ENCODE assay signal across 8 mouse cellular contexts in the genomic region with DNA sequence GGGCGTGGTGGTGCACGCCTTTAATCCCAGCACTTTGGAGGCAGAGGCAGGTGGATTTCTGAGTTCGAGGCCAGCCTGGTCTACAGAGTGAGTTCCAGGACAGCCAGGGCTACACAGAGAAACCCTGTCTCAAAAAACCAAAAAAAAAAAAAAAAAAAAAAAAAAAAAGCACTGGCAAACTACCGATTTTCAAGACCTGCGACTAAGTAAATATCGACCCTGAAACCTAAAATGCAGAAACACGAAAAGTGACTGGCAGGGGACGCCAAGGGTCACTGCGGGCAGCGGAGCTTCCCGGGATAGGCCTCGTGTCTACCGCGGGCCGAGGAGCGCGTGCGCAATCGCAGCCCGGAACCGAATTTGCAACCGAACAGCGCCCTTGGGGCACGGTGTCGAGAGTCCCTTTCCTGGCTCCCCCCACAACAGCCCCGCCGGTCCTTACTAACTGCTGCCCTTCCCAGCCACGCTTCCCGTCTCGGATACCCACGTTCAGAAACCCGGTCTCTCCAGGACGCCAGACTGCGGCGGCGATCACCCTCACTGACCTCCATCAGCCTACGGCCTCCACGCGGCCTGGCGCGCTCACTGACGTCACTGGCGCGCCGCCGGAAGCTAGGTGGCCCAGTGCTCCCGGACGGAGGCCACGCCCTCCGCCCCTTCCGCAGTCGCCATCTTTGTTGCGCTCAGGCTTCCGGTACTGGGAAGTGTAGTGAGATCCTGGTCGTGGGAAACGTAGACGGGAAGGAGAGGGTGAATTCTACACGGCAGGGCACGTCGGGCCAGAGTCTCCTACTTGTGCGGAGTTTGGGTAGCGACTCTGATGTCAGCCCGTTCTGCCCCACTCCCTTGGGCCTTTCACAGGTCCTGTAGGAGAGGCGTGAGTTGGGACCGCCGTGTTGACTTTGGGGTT. TPM values are rescaled to one million over a fixed set of nuclear protein-coding genes. Genes with fewer than 3 reads are reported as not detected.
A peak's percentile ranks its signal among the peaks of the same experiment; 100 is the strongest.
DNase-seq lines count a peak whose midpoint lies in the region; ATAC-seq and TF ChIP-seq lines count a peak whose summit lies in the region.

A gene (minus strand): TSS at position 590 of the 910 bp plus-strand sequence.

- H3K36me3 ChIP-seq in G1E (replicated peaks) = peaks cover 48% of the 10 kb centered on the region
- H3K36me3 ChIP-seq in forebrain, embryonic 16.5 days (ENCODE audit: control insufficient read depth, insufficient read depth) = peaks cover 15% of the 10 kb centered on the region
- H3K36me3 ChIP-seq in lung, embryonic 14.5 days (ENCODE audit: insufficient read depth) = peaks cover 37% of the 10 kb centered on the region
- peaks cover 20% of the 10 kb centered on the region for H3K36me3 ChIP-seq in thymus, adult 2 months (ENCODE audit: control insufficient read depth, insufficient read depth, low read length)

- peak within 1 kb of the TSS; percentile 71 for H3K27ac ChIP-seq in forebrain, embryonic 16.5 days (ENCODE audit: low read length)
- peak within 1 kb of the TSS; percentile 92 for H3K27ac ChIP-seq in layer of hippocampus, adult 2 months
- peak within 1 kb of the TSS; percentile 84 for H3K27ac ChIP-seq in lung, embryonic 14.5 days (ENCODE audit: low read depth)
- H3K27ac ChIP-seq in olfactory bulb, adult 2 months (ENCODE audit: insufficient read depth, low read depth, low read length) = peak within 1 kb of the TSS; percentile 92
- H3K27ac ChIP-seq in thymus, adult 2 months (ENCODE audit: control insufficient read depth, insufficient read depth, low read length) = peak within 1 kb of the TSS; percentile 62

- H3K4me3 ChIP-seq in G1E (ENCODE audit: low read depth, low read length) = peak within 1 kb of the TSS; percentile 87
- H3K4me3 ChIP-seq in forebrain, embryonic 16.5 days (replicated peaks; ENCODE audit: low read length) = peak within 1 kb of the TSS; percentile 84
- H3K4me3 ChIP-seq in layer of hippocampus, adult 2 months = peak within 1 kb of the TSS; percentile 83
- H3K4me3 ChIP-seq in lung, embryonic 14.5 days (ENCODE audit: low read depth, low read length) = peak within 1 kb of the TSS; percentile 76
- peak within 1 kb of the TSS; percentile 98 for H3K4me3 ChIP-seq in olfactory bulb, adult 2 months (ENCODE audit: insufficient read depth, low read depth, low read length)
- peak within 1 kb of the TSS; percentile 93 for H3K4me3 ChIP-seq in thymus, adult 2 months (ENCODE audit: control insufficient read depth, insufficient read depth, low read length)

- intact Hi-C loops in heart, postnatal 36 days (cut with DNase I) = loop anchor here (1.0 to 5.0 kb wide), 4 partner anchors 79 to 258 kb away; a partner anchor contains a TSS

- no peaks in the 10 kb centered on the region for H3K9me3 ChIP-seq in G1E (replicated peaks)
- H3K9me3 ChIP-seq in forebrain, embryonic 16.5 days (ENCODE audit: control insufficient read depth, low read length) = no peaks in the 10 kb centered on the region
- no peaks in the 10 kb centered on the region for H3K9me3 ChIP-seq in lung, embryonic 14.5 days (ENCODE audit: low read depth, low read length)

- ATAC-seq in G1E (ENCODE audit: extremely low read depth, insufficient number of reproducible peaks, low FRiP score, poor library complexity, severe bottlenecking) = peak; percentile 69
- peak; percentile 95 for ATAC-seq in forebrain, embryonic 16.5 days
- ATAC-seq in lung, embryonic 14.5 days (ENCODE audit: insufficient read depth) = peak; percentile 95

- H3K27me3 ChIP-seq in G1E (ENCODE audit: insufficient read depth, low read length) = no peaks in the 10 kb centered on the region
- H3K27me3 ChIP-seq in forebrain, embryonic 16.5 days (replicated peaks; ENCODE audit: control insufficient read depth, insufficient read depth, low read length) = no peaks in the 10 kb centered on the region
- H3K27me3 ChIP-seq in lung, embryonic 14.5 days (ENCODE audit: insufficient read depth, low read length) = no peaks in the 10 kb centered on the region
- no peaks in the 10 kb centered on the region for H3K27me3 ChIP-seq in thymus, adult 2 months (ENCODE audit: control insufficient read depth, insufficient read depth, low read length)

- peak within 1 kb of the TSS; percentile 58 for H3K9ac ChIP-seq in forebrain, embryonic 16.5 days (replicated peaks; ENCODE audit: low read depth, low read length)
- H3K9ac ChIP-seq in lung, embryonic 14.5 days = peak within 1 kb of the TSS; percentile 69

- peak; percentile 91 for TF ChIP-seq POLR2A in olfactory bulb, adult 2 months (IDR thresholded peaks at IDR 0.05; ENCODE audit: insufficient read depth, low read depth, low read length)
- TF ChIP-seq POLR2A in thymus, adult 2 months (IDR thresholded peaks at IDR 0.05; ENCODE audit: control insufficient read depth, extremely low read depth, insufficient read depth, low read length, poor library complexity) = peak; percentile 95

- under 1% methylated on average over 66 of the region's 66 CpGs for WGBS in forebrain, embryonic 16.5 days
- WGBS in lung, embryonic 14.5 days = under 1% methylated on average over 66 of the region's 66 CpGs
- WGBS in olfactory bulb, adult 2 months = under 1% methylated on average over 66 of the region's 66 CpGs
- under 1% methylated on average over 66 of the region's 66 CpGs for WGBS in thymus, adult 2 months

- TF ChIP-seq CTCF in G1E (IDR thresholded peaks at IDR 0.05; ENCODE audit: low read depth, low read length) = no peak
- 0 out of 2 replicates have a peak, but pooled peaks have one; percentile 5 for TF ChIP-seq CTCF in layer of hippocampus, adult 2 months (conservative IDR thresholded peaks at IDR 0.05)
- no peak for TF ChIP-seq CTCF in lung, embryonic 14.5 days (IDR thresholded peaks at IDR 0.05; ENCODE audit: low read depth)
- TF ChIP-seq CTCF in olfactory bulb, adult 2 months (IDR thresholded peaks at IDR 0.05; ENCODE audit: insufficient read depth, low read depth, low read length) = no peak
- TF ChIP-seq CTCF in thymus, adult 2 months (IDR thresholded peaks at IDR 0.05; ENCODE audit: borderline replicate concordance, control insufficient read depth, extremely low read depth, insufficient read depth, low read length, poor library complexity) = peak; percentile 46; the same call in 1 of the 2 replicates

- DNase-seq in G1E (ENCODE audit: low spot score) = peak; percentile 87
- peak; percentile 90 to 96 for DNase-seq in cerebellum, adult 18-20 months
- DNase-seq in heart, postnatal 36 days = peak; percentile 93 to 96
- DNase-seq in layer of hippocampus, adult 2 months (ENCODE audit: low spot score in 2 of 2) = peak; percentile 90 to 91
- DNase-seq in lung, embryonic 14.5 days = peak; percentile 99
- DNase-seq in thymus, adult 2 months = peak; percentile 88

- H3K4me2 ChIP-seq in forebrain, embryonic 16.5 days (ENCODE audit: low read length) = peak within 1 kb of the TSS; percentile 96
- H3K4me2 ChIP-seq in lung, embryonic 14.5 days = peak within 1 kb of the TSS; percentile 94

- H3K4me1 ChIP-seq in G1E (ENCODE audit: insufficient read depth, low read depth, low read length) = peaks cover 59% of the 10 kb centered on the region
- peaks cover 26% of the 10 kb centered on the region for H3K4me1 ChIP-seq in forebrain, embryonic 16.5 days (replicated peaks; ENCODE audit: control insufficient read depth, insufficient read depth, low read length)
- H3K4me1 ChIP-seq in lung, embryonic 14.5 days (ENCODE audit: insufficient read depth) = peaks cover 12% of the 10 kb centered on the region; the same call in 1 of the 2 replicates
- peaks cover 18% of the 10 kb centered on the region for H3K4me1 ChIP-seq in olfactory bulb, adult 2 months (ENCODE audit: control insufficient read depth, insufficient read depth, low read length)
- H3K4me1 ChIP-seq in thymus, adult 2 months (replicated peaks; ENCODE audit: control insufficient read depth, insufficient read depth, low read length) = peaks cover 17% of the 10 kb centered on the region

RNA-seq across cellular contexts. Expression of the gene that starts here (rescaled TPM):
- total RNA-seq in G1E (2014; fragmentation: Nextera tagmentation) (71.1 and 72.1 TPM in 2 replicates), G1E (2017) (30.0 and 33.7 TPM in 2 replicates)
- 211 and 218 TPM in 2 replicates for polyA plus RNA-seq in G1E (2012)
- 28.2 and 32.2 TPM in 2 replicates for polyA plus RNA-seq in forebrain, embryonic 16.5 days (2015; fragmentation: Nextera tagmentation; extraction: Ambion mirVana)
- 10 to 100 TPM; 93.4 to 98.4 TPM for total RNA-seq in heart, postnatal 36 days (2021)
- 10 to 100 TPM; 42.9 to 52.9 TPM for total RNA-seq in layer of hippocampus, adult 2 months (2021)
- 43.2 and 46.6 TPM in 2 replicates for polyA plus RNA-seq in lung, embryonic 14.5 days (2014; fragmentation: Nextera tagmentation; extraction: Ambion mirVana)
- polyA plus RNA-seq in olfactory bulb, adult 2 months (2012; ENCODE audit: insufficient read depth, insufficient read length, low replicate concordance, missing spikeins) = not detected in 2 replicates
- 190 and 191 TPM in 2 replicates for polyA plus RNA-seq in thymus, adult 2 months (2012; rRNA removed)

Comparison
In these comparisons a context has a peak if more than half of its experiments do, and no peak if none do; other contexts are left out.
1. Peak in every context shown above with its lines: DNase-seq, ATAC-seq, H3K4me3 ChIP-seq and H3K27ac ChIP-seq.
2. CTCF ChIP-seq: peak in layer of hippocampus, adult 2 months (single experiment) and thymus, adult 2 months (single experiment); none in G1E (single experiment), lung, embryonic 14.5 days (single experiment) and olfactory bulb, adult 2 months (single experiment).